Mouse (Mus musculus) cortical plate, adult 2 months (tissue): Measurements from ENCODE around the gene Stom.

Experiments
- CTCF ChIP-seq: fragments of 200-500 bp; IDR thresholded peaks from 2 replicates; pipeline ENCODE4 v1.5.1; 2011; ENCODE audit warnings: mild to moderate bottlenecking, control low read depth, low read length; ENCODE audit not compliant: insufficient read depth; ENCODE audit errors: extremely low read depth
- POLR2A ChIP-seq: fragments of 200-500 bp; IDR thresholded peaks from 2 replicates; pipeline ENCODE4 v1.6.1; 2011; ENCODE audit warnings: mild to moderate bottlenecking, low read length, control low read depth; ENCODE audit not compliant: insufficient read depth; ENCODE audit errors: extremely low read depth

GRCm38 (mm10) chr2:35292700-35293099 is 44.1 kb downstream of the Stom start:
- TF ChIP-seq POLR2A (no peak), CTCF (no peak)
